Mouse (Mus musculus): ENCODE measurements at regions not wholly inside any gene's neighbourhood (a gene's known extent, or its start where the extent isn't known, plus 50 kb on each side); places are given as distances from the start of the nearest gene placed in this dataset.

GRCm38 (mm10) chr13:112071209-112071955, 216.9 kb upstream of the Ankrd55 start:
- DNase-seq (ENCODE audit: low read depth), result no peak

- DNase-seq (ENCODE audit: low read depth), result no peak
These were observed 216.3 kb upstream of the Ankrd55 start for GRCm38 (mm10) chr13:112071956-112072314.

DNA sequence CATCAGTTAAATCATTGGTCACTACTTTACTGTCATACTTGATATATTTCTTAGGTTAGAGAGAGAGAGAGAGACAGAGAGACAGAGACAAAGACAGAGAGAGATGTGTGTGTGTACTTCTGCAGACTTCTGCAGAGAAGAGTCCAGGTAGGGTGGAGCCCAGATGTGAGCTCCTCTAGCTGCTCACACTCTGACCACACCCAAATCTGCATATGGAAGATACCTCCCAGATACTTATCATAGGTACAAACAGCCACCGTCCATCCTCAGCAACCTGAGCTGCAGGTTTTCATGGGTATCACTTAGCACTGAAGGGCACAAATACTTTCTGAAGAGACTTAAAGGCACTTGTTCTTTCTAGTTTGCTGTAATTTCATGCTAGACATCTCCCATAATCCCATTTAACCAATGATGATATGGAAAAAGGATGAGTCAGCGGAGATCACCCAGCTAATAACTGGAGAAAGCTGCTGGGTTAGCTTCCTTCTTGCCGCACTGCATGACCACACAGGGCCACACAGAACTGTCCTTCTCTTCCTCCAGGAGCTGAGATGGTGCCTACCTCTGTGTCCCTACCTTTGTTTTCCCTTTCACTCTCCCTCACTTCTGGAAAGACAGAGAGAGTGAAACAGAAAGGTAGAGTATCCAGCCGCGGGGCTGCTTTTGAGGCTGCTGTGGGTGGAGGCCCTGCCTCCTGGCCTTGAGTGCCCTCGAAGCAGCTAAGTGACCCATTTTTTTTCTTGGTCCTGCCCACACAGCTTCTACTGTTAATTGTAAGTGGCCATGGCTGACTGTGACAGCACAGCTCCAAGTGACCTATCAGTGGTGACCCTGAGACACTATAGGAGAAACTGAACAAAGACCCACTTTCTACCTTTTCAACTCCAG, 214.5 kb upstream of the Ankrd55 start:
- DNase-seq (ENCODE audit: low read depth), result peak; percentile 18

DNA sequence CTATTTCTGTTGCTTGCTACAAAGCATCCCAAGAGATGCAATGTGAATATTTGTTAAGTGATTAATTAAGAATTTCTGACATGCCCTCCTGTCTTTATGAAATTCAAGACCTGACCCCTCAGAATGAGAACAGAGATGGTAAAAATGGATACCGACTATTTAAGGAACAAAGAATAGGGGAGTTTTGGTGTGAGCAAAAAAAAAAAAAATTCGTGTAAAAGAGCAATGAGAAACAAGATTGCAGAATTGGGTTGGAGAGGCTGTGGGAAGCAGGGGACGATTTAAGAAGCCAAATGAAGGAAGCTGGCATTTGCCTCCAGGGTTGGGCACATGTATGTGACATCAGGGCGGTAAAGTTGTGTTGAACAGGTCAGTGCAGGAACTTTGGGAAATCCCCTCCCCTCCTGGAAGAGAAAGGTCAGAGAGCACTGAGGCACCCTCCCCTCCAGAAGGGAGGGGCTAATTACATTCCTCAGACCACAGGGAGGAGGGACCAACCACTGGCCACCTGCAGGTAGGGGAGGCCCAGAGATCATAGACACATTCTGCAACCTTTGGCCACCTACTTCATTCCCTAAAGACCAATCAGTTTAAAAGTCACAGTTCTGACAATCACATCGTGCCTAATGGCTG, 212.3 kb upstream of the Ankrd55 start:
- DNase-seq (ENCODE audit: low read depth), result no peak

DNA sequence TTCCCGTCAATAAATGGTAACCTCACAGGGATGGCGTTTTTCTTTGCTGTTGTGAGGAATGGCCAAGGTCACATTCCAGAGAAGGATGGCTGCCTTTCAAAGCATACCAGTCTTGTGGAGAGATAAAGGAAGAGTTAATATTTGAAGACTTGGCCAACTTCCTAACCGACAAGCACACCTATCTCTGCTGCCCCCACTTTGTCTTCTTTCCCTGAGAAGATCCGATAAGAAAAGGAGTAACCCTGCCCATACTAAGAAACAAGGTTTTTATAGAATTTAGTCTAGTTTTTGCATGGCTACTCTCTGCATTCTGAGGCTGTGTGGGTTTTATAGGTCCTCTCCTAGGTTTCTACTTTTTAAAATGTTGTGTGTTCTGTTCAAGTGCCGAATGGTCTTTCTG, 210.2 kb upstream of the Ankrd55 start:
- DNase-seq (ENCODE audit: low read depth), result no peak

GRCm38 (mm10) chr13:112081935-112082334, 206.3 kb upstream of the Ankrd55 start:
- no peak for DNase-seq (ENCODE audit: low read depth)

- DNase-seq (ENCODE audit: low read depth), result no peak
These were observed 203.6 kb upstream of the Ankrd55 start for GRCm38 (mm10) chr13:112084484-112085278.

DNA sequence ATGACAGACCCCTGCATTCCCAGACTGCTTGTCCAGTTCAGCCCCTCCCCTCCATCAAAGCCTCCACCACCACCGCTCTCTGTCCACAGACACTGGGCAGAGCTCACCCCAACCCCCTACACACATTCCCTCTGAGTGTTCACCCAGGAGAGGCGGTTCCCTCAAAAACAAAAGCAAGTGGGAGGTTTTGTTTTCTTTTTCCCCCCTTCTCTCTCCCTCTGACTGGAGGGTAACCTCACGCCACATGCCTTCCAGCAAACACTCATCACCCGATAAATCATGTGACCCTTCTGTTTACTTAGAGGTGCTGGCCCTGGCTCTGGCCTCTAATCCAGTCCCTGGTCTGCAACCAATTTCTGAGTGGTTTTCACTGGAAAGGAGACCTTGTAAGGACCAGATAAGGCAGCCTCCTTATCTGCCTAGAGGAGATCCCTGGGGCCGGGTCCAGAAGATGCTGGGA, 199.9 kb upstream of the Ankrd55 start:
- DNase-seq (ENCODE audit: low read depth), result no peak

GRCm38 (mm10) chr13:112090737-112091136, 197.5 kb upstream of the Ankrd55 start:
- DNase-seq (ENCODE audit: low read depth), result no peak

DNA sequence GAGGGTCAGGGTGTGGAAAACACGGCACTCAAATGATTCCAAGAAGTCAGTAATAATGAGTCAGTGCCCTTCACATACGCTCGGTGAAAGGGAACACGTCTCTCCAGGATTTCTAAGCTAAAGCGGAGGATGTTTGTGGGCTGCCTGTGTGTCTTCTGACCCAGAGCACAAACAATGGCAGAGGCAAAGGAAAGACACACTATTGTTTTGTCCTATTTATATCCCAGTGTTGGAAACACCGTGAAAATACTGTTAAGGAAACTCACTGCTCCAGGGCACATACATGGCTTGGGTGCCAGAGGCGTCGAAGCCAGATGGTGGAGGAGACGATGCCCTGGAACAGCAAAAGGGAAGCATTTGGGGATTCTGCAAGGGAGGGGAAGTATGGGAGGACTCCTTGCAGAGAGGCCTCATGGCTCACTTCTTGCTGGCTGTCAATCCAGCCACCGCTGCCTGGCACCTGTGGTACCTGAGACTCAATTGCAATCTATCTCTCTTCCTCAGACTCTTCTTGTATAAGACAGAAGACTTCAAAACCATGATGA, 192.6 kb upstream of the Ankrd55 start:
- DNase-seq (ENCODE audit: low read depth), result no peak

DNA sequence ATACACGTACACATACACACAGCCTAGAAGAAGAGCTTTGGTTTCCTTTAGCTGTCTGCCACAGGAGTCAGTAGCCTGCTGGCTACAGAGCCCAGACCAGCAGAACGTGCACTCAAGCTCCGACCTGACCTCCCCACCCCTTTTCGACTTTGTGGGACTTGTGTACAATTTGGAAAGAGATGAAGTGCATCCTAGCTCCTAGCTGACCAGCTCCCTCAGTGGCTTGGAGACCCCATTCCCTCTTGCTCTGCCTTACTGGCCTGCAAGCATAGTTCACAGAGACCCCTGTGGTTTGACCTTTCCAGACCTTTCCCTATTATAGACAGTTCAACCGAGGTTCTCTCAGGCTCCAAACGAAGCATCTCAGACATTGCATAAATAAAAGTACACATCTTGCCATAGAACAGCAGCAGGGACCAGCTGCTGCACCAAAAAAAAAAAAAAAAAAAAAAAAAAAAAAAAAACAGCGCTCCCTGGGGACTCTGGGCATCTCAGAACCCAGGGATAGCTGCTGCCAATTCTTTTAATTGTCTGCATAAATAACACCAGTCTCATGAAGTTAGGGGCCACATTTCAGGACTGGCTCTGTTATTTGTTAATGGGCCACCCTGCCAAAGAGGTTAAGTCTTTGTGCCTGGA, 188.2 kb upstream of the Ankrd55 start:
- no peak for DNase-seq (ENCODE audit: low read depth)

- peak; percentile 27 for DNase-seq (ENCODE audit: low read depth)
These were observed 187.4 kb upstream of the Ankrd55 start for GRCm38 (mm10) chr13:112100592-112101420.

DNA sequence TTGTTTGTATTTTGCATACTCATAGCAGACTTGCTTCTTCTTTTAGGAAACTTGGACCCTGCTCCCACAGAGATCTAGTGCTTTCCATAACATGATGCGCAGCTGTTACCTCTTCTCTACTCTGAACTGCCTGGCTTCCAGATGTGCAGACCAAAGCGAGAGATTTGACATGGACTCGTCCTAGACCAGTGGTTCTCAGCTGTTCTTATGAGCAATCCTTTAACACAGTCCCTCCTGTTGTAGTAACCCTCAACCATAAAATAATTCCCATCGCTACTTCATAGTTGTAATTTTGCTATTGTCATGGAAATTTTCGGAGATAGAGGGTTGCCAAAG, 186.9 kb upstream of the Ankrd55 start:
- DNase-seq (ENCODE audit: low read depth), result no peak

DNA sequence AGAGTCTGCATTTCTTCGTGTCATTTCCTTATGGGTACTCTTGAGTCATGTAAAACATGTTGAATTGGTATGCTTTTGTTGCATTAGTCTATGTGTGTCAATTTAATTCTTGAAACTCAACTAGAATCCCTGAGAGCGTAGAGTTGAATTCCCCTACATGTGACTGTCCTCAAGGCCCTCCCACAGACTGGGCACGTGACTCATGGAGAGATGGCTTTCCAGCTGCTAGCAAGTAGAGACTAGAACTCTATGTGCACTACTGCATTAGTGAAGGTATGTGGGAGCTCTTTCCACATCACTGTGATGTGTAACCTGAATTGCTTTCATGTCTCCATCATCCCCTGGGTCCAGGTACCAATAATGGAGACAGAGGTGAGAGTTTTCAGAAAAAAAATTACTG, 182.3 kb upstream of the Ankrd55 start:
- no peak for DNase-seq (ENCODE audit: low read depth)

- DNase-seq (ENCODE audit: low read depth), result no peak
These were observed 173.5 kb upstream of the Ankrd55 start for GRCm38 (mm10) chr13:112114741-112115201.

DNA sequence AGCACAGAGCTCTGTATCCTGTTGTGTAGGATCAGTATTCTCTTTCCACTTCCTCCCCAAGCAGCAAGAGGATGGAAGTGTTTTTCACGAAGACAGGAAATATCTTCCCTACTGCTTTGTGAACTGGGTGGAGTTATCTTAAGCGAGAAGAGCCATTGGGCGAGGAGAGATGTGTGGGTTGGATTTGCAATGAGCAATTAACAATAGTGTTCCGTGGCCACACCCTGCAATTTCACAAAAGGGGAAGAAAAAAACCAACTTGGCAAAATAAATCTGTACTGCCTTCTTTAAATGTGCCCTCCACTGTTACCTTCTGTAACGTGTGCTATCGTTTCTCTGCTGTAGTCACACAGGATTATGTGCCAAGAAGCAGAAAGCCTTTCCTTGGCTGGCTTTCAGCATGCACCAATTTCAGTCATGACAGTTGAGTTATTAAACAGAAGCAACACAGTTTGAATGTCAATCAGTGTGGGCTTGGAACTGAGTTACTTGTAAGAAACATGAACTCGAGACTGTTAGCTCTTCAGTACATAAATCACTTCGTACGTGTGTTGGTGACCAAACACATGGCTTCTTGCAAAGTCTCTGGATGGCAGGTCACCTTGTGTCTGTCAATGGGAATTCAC, 172.0 kb upstream of the Ankrd55 start:
- DNase-seq (ENCODE audit: low read depth), result peak; percentile 16

GRCm38 (mm10) chr13:112118564-112118963, 169.7 kb upstream of the Ankrd55 start:
- DNase-seq (ENCODE audit: low read depth), result no peak

DNA sequence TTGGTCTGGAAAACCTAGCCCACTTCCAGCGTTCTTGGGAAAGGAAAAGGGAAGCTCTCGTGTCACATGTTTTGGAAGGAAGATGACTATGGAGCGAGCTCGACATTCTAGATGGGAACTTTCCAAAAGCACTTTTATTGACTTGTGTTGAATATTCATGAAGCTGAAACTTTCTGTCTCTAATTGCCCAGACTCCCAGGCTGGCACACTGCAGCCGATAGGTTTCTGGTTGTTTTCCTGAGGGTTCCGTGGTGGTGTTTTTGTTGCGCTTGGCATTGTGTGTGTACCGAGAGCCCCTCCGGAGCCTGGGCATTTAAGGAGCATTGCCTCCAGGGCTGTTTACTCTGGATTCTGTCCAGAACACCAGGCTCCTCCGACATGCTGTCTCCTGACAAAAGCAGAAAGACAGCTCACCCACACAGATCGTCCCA, 168.6 kb upstream of the Ankrd55 start:
- DNase-seq (ENCODE audit: low read depth), result no peak

GRCm38 (mm10) chr13:112120346-112120745, 167.9 kb upstream of the Ankrd55 start:
- DNase-seq (ENCODE audit: low read depth), result no peak

GRCm38 (mm10) chr13:112121110-112121509, 167.1 kb upstream of the Ankrd55 start:
- DNase-seq (ENCODE audit: low read depth), result no peak
